Mouse (Mus musculus) adrenal gland, postnatal 14 days (tissue): ENCODE results near the gene Gm3776. TPM values are rescaled to one million over a fixed set of nuclear protein-coding genes. Genes with fewer than 3 reads are reported as not detected.
A peak's percentile ranks its signal among the peaks of the same experiment; 100 is the strongest.
"Not testable (repeated sequence)": the region's sequence is repeated elsewhere in the genome, so short reads cannot be mapped to it uniquely, and the experiment has no call there.

Experiments
- DNase-seq: peaks from one replicate; pipeline ENCODE4 v3.0.0; 2021; ENCODE audit warnings: mixed read lengths
- long read RNA-seq, 2 experiments: library from polyadenylated mRNA; stranded (forward); transcript quantifications; one replicate each; pipeline ENCODE4 v2.0.0; 2021
- total RNA-seq: library from RNA; stranded (reverse); gene quantifications from 2 replicates; pipeline ENCODE4 v1.2.3, GENCODE M21; 2021

Gene Gm3776
- total RNA-seq: not detected in 2 replicates
- long read RNA-seq, experiment 1: 0 reads
- long read RNA-seq, experiment 2: 0 reads

- not testable (repeated sequence) for DNase-seq
These were observed at the start of gene Gm3776 for GRCm38 (mm10) chr9:78256914-78257313. Gene Gm3776, plus strand, starts transcription at chr9:78257129.

- DNase-seq: no peak
These were observed 48.0 kb upstream of the Gm3776 start for GRCm38 (mm10) chr9:78208956-78209355.

GRCm38 (mm10) chr9:78210079-78210478 is 46.9 kb upstream of the Gm3776 start:
- no peak for DNase-seq

GRCm38 (mm10) chr9:78210821-78211220 is 46.1 kb upstream of the Gm3776 start:
- DNase-seq: no peak

- no peak for DNase-seq
These were observed 45.4 kb upstream of the Gm3776 start for GRCm38 (mm10) chr9:78211521-78211920.

GRCm38 (mm10) chr9:78212341-78213049 is 44.4 kb upstream of the Gm3776 start:
- DNase-seq: peak; percentile 29

GRCm38 (mm10) chr9:78217074-78217473 is 39.9 kb upstream of the Gm3776 start:
- no peak for DNase-seq

GRCm38 (mm10) chr9:78222616-78223015 is 34.3 kb upstream of the Gm3776 start:
- DNase-seq: no peak

- no peak for DNase-seq
These were observed 33.6 kb upstream of the Gm3776 start for GRCm38 (mm10) chr9:78223221-78223902.

GRCm38 (mm10) chr9:78224418-78224817 is 32.5 kb upstream of the Gm3776 start:
- no peak for DNase-seq

- DNase-seq: no peak
These were observed 31.6 kb upstream of the Gm3776 start for GRCm38 (mm10) chr9:78225304-78225703.

- no peak for DNase-seq
These were observed 28.8 kb upstream of the Gm3776 start for GRCm38 (mm10) chr9:78228122-78228521.

- peak; percentile 37 for DNase-seq
These were observed 27.3 kb upstream of the Gm3776 start for GRCm38 (mm10) chr9:78229658-78230057.

GRCm38 (mm10) chr9:78230461-78230860 is 26.5 kb upstream of the Gm3776 start, which contains the start of gene Gsta1:
Gene Gsta1, plus strand, starts transcription at chr9:78230656.
- not testable (repeated sequence) for DNase-seq

GRCm38 (mm10) chr9:78233121-78233695 is 23.7 kb upstream of the Gm3776 start:
- not testable (repeated sequence) for DNase-seq

- DNase-seq: peak; percentile 21
These were observed 1.1 kb upstream of the Gm3776 start for GRCm38 (mm10) chr9:78255683-78256470.

GRCm38 (mm10) chr9:78259688-78260087 is 2.8 kb downstream of the Gm3776 start:
- DNase-seq: peak; percentile 62

- not testable (repeated sequence) for DNase-seq
These were observed 14.0 kb downstream of the Gm3776 start for GRCm38 (mm10) chr9:78270945-78271344.

- DNase-seq: peak; percentile 21
These were observed 25.2 kb downstream of the Gm3776 start for GRCm38 (mm10) chr9:78282002-78282711.

GRCm38 (mm10) chr9:78289063-78289462 is 32.1 kb downstream of the Gm3776 start:
- DNase-seq: not testable (repeated sequence)

- not testable (repeated sequence) for DNase-seq
These were observed 32.8 kb downstream of the Gm3776 start, which contains the start of gene Gm10639 for GRCm38 (mm10) chr9:78289723-78290122. Gene Gm10639, plus strand, starts transcription at chr9:78289923.
